Mouse (Mus musculus): Measurements from ENCODE around the gene Myh7.
"Not testable (repeated sequence)": the region's sequence is repeated elsewhere in the genome, so short reads cannot be mapped to it uniquely, and the experiment has no call there.

The Myh7 gene

DNA sequence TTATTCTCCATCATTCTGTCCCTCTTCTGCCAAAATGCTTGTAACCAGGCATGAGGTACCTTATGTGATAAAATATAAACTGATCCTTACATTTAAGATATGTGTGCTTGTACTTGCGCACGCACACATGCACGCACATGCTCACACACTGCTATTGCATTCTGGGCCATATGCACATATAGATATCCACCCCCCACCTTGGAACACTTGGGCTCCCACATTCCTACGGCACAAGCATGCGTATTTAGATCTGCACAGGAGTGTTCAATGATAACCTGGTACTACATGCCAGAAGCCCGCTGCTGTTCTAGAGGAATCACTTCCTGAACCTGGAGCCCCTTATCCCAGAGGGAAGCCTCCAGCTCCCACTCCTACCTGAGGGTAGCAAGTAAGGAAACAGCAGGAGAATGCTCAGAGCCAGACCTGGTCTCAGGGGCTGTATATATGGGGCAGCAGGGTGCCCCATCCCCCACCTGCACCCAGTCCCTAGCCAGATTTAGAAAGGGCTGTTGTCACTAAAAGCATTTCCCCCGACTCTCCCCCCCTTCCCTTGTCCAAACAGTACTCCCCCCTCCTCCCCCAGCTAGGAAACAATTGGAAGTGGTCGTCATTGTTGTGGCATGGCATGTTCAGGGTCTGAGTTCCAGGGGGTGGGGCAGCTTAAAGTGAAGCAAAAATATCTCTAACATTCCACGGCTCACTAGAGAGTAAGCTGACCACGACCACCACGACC, at the start of gene Myh7:
Gene Myh7 (minus strand): TSS at position 491 of the 733 bp plus-strand sequence.
- ATAC-seq (ENCODE audit: insufficient number of reproducible peaks, low FRiP score, low TSS enrichment), result no peak

DNA sequence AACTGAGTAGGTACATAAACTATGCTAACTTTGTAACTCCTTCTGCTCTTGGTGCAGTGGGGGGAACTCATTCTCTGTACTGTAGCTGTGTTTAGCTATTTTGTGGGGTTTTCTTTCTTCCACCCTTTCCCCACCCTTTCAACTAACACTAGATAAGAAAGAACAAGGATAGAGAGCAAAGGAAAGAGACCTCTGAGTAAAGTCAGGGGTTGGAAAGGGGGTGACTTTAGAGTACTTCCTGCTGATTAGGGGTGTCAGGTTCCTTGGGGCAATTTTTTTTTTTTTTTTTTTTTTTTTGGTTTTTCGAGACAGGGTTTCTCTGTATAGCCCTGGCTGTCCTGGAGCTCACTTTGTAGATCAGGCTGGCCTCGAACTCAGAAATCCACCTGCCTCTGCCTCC, 49.3 kb upstream of the Myh7 start:
- not testable (repeated sequence) for ATAC-seq (ENCODE audit: insufficient number of reproducible peaks, low FRiP score, low TSS enrichment)

DNA sequence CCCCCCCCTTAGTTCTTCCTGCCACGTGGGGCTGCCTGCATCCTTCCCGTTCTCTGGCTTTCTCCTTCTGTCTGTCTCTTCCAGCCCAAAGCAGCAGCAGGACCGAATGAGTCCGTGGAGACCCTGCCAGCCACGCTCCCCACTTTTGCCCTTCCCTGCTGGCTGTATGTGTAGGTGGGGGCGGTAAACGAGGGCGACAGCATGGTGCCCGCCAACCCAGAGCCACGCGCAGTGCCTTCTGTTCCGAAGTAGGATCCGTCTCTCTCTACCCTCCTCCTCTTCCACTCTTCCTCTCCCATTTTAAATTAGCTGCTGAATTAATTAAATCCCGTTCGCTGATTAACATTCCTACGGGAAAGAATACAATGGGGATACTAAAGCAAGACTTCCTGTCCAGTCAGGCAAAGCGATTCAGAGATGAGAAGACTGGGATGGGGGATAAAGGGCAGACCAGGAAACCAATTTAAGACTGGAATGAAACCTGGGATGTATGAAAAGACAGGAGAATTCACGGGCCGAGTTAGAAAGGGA, 38.3 kb upstream of the Myh7 start:
- ATAC-seq (ENCODE audit: insufficient number of reproducible peaks, low FRiP score, low TSS enrichment), result no peak; the same call in 1 of the 2 replicates

DNA sequence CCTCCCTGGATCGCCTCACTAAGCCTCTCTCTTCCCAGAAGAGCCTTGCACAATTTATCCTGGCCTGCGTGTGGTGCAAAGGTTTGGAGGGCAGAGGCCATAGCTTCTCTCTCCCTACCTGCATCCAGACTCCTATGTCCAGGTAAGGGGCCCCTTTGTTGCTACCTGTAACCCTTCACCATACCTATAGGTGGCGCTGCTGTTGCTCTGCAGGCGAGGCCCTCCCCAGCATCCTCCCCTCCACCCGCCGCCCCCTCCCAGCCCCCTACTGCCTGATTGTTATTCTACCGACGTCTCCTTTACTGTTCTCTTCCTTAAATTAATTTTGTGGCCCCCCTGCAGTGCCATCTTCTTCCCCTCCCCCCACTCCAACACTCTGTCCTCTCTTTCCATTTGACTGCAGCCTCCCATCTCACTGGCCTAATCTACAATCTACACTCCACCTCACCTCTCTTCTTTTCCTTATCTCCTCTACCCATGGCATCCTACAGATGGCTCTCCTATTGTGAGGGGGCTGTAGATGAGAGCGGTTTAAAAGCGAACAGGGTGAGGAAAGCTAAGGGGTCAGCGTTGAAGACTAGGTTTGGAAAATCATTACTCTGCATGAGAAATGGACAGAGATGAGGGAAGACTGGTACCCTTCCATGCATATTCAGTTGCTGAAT, 34.7 kb upstream of the Myh7 start:
- peak; percentile 33; the same call in 1 of the 2 replicates for ATAC-seq (ENCODE audit: insufficient number of reproducible peaks, low FRiP score, low TSS enrichment)

DNA sequence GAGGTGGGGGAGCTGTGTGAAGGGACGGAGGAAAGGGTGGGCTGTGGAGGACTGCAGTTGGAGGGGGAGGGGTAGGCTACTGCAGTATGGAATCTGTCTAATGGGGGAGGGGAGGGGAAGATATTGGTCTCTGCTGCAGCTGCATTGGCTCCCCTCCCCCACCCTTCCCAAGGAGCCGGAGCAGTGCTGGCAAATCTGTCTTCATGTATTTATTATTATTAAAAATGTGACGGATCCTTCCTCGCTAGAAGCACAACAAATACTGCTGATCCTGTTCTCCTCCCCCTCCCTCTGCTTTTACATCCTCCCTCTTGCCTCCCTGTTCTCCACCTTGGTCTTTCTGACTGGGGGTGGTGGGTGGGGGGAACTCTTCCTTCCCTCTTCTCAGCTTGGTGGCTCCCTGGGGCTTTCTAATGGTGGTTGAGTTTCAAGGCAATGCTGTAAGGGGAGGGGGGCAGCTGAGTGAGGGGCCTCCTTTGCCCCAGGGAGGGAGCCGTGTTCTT, 34.0 kb upstream of the Myh7 start:
- ATAC-seq (ENCODE audit: insufficient number of reproducible peaks, low FRiP score, low TSS enrichment), result no peak

- ATAC-seq (ENCODE audit: insufficient number of reproducible peaks, low FRiP score, low TSS enrichment), result no peak
Observed at GRCm38 (mm10) chr14:55027653-55028052, 33.2 kb upstream of the Myh7 start.

GRCm38 (mm10) chr14:55027251-55027650, 32.8 kb upstream of the Myh7 start:
- ATAC-seq (ENCODE audit: insufficient number of reproducible peaks, low FRiP score, low TSS enrichment), result no peak

DNA sequence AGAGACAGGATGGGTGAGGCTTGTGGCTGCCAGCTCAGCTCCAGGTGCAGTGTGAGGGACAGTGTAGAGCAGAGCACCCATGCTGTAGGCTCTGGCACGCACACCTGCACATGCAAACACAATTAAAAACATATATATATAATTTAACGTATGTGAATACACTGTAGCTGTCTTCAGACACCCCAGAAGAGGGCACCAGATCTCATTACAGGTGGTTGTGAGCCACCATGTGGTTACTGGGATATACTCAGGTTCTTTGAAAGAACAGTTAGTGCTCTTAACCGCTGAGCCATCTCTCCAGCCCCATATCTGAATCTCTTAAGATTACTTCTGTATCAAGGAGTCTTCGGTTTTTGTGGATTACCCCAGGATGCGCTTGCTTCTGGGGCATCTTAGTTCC, 31.1 kb upstream of the Myh7 start:
- ATAC-seq (ENCODE audit: insufficient number of reproducible peaks, low FRiP score, low TSS enrichment), result no peak

GRCm38 (mm10) chr14:55024236-55024635, 29.8 kb upstream of the Myh7 start:
- no peak for ATAC-seq (ENCODE audit: insufficient number of reproducible peaks, low FRiP score, low TSS enrichment)

GRCm38 (mm10) chr14:55023011-55023410, 28.6 kb upstream of the Myh7 start:
- ATAC-seq (ENCODE audit: insufficient number of reproducible peaks, low FRiP score, low TSS enrichment), result no peak

DNA sequence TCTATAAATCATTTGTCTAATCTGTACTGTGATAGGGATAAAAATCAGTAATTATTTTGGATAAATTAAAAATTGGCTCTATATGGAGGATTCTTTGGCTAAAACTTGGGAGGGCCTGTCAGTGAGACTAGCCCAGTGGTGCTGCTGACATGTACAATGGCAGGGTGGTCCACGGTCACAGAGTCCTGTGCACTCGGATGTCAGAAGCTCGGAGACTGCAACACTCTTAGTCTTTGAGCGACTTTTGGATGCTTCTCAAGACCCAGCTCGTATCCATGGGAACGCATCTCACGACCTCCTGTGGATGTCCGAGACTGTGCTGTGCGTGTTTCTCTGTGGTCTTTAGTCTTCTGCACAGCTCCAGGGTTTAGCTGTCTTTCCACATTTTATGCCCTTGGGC, 26.0 kb upstream of the Myh7 start:
- no peak for ATAC-seq (ENCODE audit: insufficient number of reproducible peaks, low FRiP score, low TSS enrichment)

DNA sequence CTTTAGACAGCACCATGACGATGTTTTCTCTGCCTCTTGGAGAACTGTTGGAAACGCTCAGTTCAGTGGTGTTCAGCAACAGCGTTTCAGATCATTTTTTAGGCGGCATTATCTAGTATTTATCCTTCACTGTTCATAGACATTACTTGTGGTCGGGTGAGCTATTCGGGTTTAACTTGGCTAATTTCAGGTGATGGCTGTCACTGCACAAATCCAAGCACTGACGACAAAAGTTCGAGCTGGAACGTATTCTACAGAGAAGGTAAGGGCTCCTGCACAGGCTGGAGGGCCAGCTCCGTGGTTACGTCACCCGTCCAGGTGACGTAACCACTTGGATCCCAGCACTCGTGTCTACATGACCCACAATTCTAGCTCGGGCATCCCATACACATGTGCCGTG, 22.4 kb upstream of the Myh7 start:
- no peak for ATAC-seq (ENCODE audit: insufficient number of reproducible peaks, low FRiP score, low TSS enrichment)

DNA sequence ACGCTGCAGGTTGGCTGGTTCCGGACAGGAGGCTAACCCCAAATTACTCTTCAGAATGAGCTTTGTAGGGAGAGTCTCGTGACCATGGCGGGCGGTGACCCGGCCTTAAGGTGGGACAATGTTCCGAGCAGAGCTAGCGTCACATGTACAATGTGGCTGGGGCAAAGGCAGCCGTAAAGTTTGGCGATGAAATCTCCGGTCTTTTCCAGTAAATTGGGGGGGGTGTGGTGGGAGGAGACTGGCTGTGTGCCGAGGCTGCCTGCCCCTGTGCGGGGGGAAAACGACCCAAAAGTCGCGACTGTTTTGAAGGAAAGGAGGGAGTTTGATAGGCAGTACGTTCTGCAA, 21.3 kb upstream of the Myh7 start:
- no peak for ATAC-seq (ENCODE audit: insufficient number of reproducible peaks, low FRiP score, low TSS enrichment)

- ATAC-seq (ENCODE audit: insufficient number of reproducible peaks, low FRiP score, low TSS enrichment), result peak; percentile 93
Observed at GRCm38 (mm10) chr14:55014991-55015766, 20.8 kb upstream of the Myh7 start, which contains the start of gene Ngdn. TSS of gene Ngdn (plus strand) at chr14:55015454.

DNA sequence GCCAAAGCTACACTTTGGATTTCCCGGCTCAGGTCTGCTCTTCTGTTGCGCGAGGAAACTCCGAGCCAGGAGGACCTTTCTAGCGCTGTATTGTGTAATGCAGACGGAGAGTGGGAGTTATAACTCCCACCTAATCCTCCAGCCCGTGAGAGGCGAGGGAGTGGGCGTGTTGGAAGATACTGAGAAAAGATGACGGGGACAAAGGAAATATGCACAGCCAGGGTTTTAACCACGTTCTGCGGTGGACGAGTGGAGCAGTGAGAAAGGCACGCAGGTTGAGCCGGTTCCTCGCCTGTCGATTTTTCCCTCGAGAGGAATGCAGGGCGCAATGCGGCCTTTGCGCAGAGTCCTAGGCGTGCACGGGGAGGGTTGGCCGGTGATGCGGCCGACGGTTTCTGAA, 20.2 kb upstream of the Myh7 start:
- peak; percentile 17; the same call in 1 of the 2 replicates for ATAC-seq (ENCODE audit: insufficient number of reproducible peaks, low FRiP score, low TSS enrichment)

DNA sequence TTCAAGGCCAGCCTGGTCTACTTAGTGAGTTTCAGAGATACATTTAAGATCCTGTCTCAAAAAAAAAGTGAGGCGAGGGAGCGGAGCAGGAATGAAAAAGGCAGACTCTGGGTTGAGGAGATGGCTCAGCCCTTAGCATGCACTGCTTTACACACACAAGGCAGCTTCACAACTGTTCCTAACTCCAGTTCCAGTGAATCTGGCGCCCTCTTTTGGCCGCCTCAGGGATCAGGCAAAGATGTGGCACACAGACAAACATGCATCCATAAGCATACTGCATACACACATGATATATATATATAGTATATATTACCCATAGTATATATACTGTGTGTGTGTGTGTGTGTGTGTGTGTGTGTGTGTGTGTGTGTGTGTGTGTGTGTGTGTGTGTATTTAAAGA, 16.7 kb upstream of the Myh7 start:
- no peak for ATAC-seq (ENCODE audit: insufficient number of reproducible peaks, low FRiP score, low TSS enrichment)

GRCm38 (mm10) chr14:55008417-55008816, 14.0 kb upstream of the Myh7 start:
- ATAC-seq (ENCODE audit: insufficient number of reproducible peaks, low FRiP score, low TSS enrichment), result no peak

DNA sequence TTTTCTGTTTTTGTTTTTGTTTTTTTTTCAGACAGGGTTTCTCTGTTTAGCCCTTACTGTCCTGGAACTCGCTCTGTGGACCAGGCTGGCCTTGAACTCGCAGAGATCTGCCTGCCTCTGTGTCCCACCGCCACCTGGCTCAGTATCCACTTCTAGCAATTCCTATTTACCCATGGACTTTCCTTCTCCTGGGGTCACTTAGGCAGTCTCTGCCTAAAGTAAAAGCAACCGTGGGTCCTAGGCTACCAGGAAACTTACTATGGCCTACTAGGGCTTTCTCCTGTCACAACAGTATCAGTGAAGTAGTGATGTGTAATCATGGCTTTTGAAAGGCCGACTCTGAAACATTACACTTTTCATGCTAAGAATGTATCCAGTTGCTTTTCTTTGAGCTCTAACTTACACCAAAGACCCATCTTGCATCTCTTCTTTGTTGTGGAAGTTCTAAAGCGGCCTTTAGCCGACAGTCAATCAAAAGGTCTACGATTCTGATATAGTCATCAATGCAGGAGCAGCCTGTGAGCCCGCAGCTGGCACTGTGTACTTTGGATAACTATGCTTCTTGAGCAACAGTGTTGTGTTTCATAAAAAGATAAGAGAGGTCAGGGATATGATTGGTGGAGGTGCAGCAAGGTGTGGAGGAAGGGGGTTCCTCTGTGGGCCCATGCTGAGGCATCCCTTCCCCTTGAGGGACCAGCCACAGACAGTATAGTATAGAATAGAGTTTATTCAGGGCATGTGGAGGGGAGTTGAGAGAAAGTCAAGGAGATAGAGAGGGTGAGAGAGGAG, 12.9 kb upstream of the Myh7 start:
- ATAC-seq (ENCODE audit: insufficient number of reproducible peaks, low FRiP score, low TSS enrichment), result no peak

DNA sequence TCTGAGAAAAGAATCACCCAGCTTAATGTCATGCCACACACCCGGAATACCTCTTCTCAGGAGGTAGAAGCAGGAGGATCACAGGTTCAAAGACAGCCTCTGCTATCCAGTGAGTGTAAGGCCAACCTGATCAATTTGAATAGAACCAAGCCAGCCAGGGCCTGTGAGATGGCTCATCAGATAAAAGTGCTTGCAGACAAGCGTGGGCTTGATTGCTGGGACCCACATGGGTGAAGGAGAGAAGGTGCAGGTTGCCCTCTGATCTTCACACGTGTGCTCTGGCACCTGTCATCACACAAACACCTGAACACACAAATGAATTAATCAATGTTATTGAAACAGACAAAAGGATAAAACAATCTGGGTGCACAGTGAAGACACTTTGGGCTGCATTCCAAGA, 12.1 kb upstream of the Myh7 start:
- no peak for ATAC-seq (ENCODE audit: insufficient number of reproducible peaks, low FRiP score, low TSS enrichment)

DNA sequence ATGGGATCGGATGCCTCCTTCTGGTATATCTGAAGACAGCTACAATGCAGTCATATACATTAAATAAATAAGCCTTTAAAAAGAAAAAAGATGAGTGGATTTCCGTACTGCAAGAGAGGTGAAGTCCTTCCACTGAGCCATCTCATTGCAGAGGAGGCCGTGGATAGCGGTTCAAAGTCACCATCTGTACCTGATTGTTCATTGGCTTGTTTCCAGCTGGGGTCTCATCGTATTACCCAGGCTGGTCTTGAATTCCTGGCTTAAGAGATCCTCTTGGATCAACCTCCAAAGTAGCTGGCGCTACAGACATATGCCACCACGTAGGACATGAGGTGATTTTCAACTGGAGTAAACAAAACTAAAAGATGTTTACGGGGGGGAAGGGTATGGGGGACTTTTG, 11.5 kb upstream of the Myh7 start:
- ATAC-seq (ENCODE audit: insufficient number of reproducible peaks, low FRiP score, low TSS enrichment), result no peak

Measured in cerebellum, adult (tissue).